ENCODE assay signal across 8 mouse cellular contexts in genomic region chr16:56027854-56028629, GRCm38 (mm10). TPM values are rescaled to one million over a fixed set of nuclear protein-coding genes. Genes with fewer than 3 reads are reported as not detected.
A peak's percentile ranks its signal among the peaks of the same experiment; 100 is the strongest.
DNase-seq lines count a peak whose midpoint lies in the region; ATAC-seq and TF ChIP-seq lines count a peak whose summit lies in the region.

No protein-coding gene starts in this region.

- H3K9ac ChIP-seq in lung, embryonic 14.5 days, result peak overlapping the region; percentile 95
- H3K9ac ChIP-seq in limb, embryonic 11.5 days (ENCODE audit: low read length), result peak overlapping the region; percentile 94
- H3K9ac ChIP-seq in neural tube, embryonic 15.5 days (replicated peaks), result peak overlapping the region; percentile 94

- H3K4me2 ChIP-seq in lung, embryonic 14.5 days, result peak overlapping the region; percentile 82
- peak overlapping the region; percentile 54 for H3K4me2 ChIP-seq in limb, embryonic 11.5 days (ENCODE audit: low read depth, severe bottlenecking)
- H3K4me2 ChIP-seq in neural tube, embryonic 15.5 days, result peak overlapping the region; percentile 75

- no peak overlapping the region for H3K27ac ChIP-seq in lung, embryonic 14.5 days (ENCODE audit: low read depth)
- peak overlapping the region; percentile 98 for H3K27ac ChIP-seq in forebrain, embryonic 10.5 days
- H3K27ac ChIP-seq in limb, embryonic 11.5 days (replicated peaks; ENCODE audit: low read depth, low read length), result no peak overlapping the region
- H3K27ac ChIP-seq in neural tube, embryonic 15.5 days (replicated peaks), result no peak overlapping the region

- peak overlapping the region; percentile 96 for H3K4me3 ChIP-seq in lung, embryonic 14.5 days (ENCODE audit: low read depth, low read length)
- H3K4me3 ChIP-seq in forebrain, embryonic 10.5 days, result peak overlapping the region; percentile 90
- peak overlapping the region; percentile 98 for H3K4me3 ChIP-seq in limb, embryonic 11.5 days (ENCODE audit: low read depth, low read length)
- peak overlapping the region; percentile 89 for H3K4me3 ChIP-seq in neural tube, embryonic 15.5 days (replicated peaks)

- DNase-seq in lung, embryonic 14.5 days, result no peak
- no peak for DNase-seq in lung, postnatal 10 days
- no peak for DNase-seq in forebrain, embryonic 10.5 days (ENCODE audit: extremely low spot score, low spot score)
- no peak for DNase-seq in limb, embryonic 11.5 days (ENCODE audit: low spot score)
- no peak for DNase-seq in thymus, postnatal 4 days
- no peak for DNase-seq in left cerebral cortex, postnatal 10 days (ENCODE audit: extremely low spot score in 1 of 2, low spot score in 2 of 2)

- peaks cover 7% of the 10 kb centered on the region for H3K4me1 ChIP-seq in lung, embryonic 14.5 days (ENCODE audit: insufficient read depth)
- H3K4me1 ChIP-seq in forebrain, embryonic 10.5 days, result peaks cover 24% of the 10 kb centered on the region
- H3K4me1 ChIP-seq in limb, embryonic 11.5 days (ENCODE audit: control insufficient read depth, insufficient read depth, low read length), result peaks cover 7% of the 10 kb centered on the region
- peaks cover 27% of the 10 kb centered on the region for H3K4me1 ChIP-seq in neural tube, embryonic 15.5 days

- H3K36me3 ChIP-seq in lung, embryonic 14.5 days (ENCODE audit: insufficient read depth), result peaks cover 32% of the 10 kb centered on the region
- peaks cover 51% of the 10 kb centered on the region for H3K36me3 ChIP-seq in forebrain, embryonic 10.5 days (replicated peaks)
- H3K36me3 ChIP-seq in limb, embryonic 11.5 days (ENCODE audit: control insufficient read depth, insufficient read depth, low read length), result peaks cover 5% of the 10 kb centered on the region; the same call in 1 of the 2 replicates
- H3K36me3 ChIP-seq in neural tube, embryonic 15.5 days, result peaks cover 18% of the 10 kb centered on the region

- no peak for TF ChIP-seq CTCF in lung, embryonic 14.5 days (IDR thresholded peaks at IDR 0.05; ENCODE audit: low read depth)

- 38% methylated on average over 12 of the region's 12 CpGs for WGBS in lung, embryonic 14.5 days
- 53% methylated on average over 12 of the region's 12 CpGs for WGBS in forebrain, embryonic 10.5 days
- WGBS in limb, embryonic 11.5 days, result 56% methylated on average over 12 of the region's 12 CpGs
- 46% methylated on average over 12 of the region's 12 CpGs for WGBS in neural tube, embryonic 15.5 days

- no peaks in the 10 kb centered on the region for H3K27me3 ChIP-seq in lung, embryonic 14.5 days (ENCODE audit: insufficient read depth, low read length)
- H3K27me3 ChIP-seq in forebrain, embryonic 10.5 days (ENCODE audit: poor library complexity, severe bottlenecking), result no peaks in the 10 kb centered on the region
- H3K27me3 ChIP-seq in limb, embryonic 11.5 days (ENCODE audit: control insufficient read depth, insufficient read depth, low read length), result no peaks in the 10 kb centered on the region
- no peaks in the 10 kb centered on the region for H3K27me3 ChIP-seq in neural tube, embryonic 15.5 days (replicated peaks)

- intact Hi-C loops in left cerebral cortex, postnatal 10 days (cut with DNase I), result loop anchor here (10.0 kb wide), 1 partner anchor 53 kb away; the partner anchor contains the start of gene Zbtb11

- H3K9me3 ChIP-seq in lung, embryonic 14.5 days (ENCODE audit: low read depth, low read length), result no peaks in the 10 kb centered on the region
- H3K9me3 ChIP-seq in forebrain, embryonic 10.5 days, result no peaks in the 10 kb centered on the region
- no peaks in the 10 kb centered on the region for H3K9me3 ChIP-seq in limb, embryonic 11.5 days (ENCODE audit: control insufficient read depth, low read length)
- no peaks in the 10 kb centered on the region for H3K9me3 ChIP-seq in neural tube, embryonic 15.5 days (replicated peaks)

- no peak for ATAC-seq in lung, embryonic 14.5 days (ENCODE audit: insufficient read depth)
- no peak for ATAC-seq in limb, embryonic 11.5 days (ENCODE audit: insufficient number of reproducible peaks, low FRiP score, low TSS enrichment, low read depth)
- no peak for ATAC-seq in neural tube, embryonic 15.5 days (ENCODE audit: low FRiP score)
- no peak for ATAC-seq in monocyte, adult 5-6 weeks (replicated peaks; ENCODE audit: insufficient number of reproducible peaks, low FRiP score, low TSS enrichment, poor library complexity, severe bottlenecking)

RNA-seq across cellular contexts. Expression of gene Pcnp, which starts 1.5 kb away (rescaled TPM):
- polyA plus RNA-seq in lung, embryonic 14.5 days (2014; fragmentation: Nextera tagmentation; extraction: Ambion mirVana), result 231 and 252 TPM in 2 replicates
- polyA plus RNA-seq in forebrain, embryonic 10.5 days (2016; fragmentation: Nextera tagmentation; extraction: Ambion mirVana), result 330 and 358 TPM in 2 replicates
- 308 and 314 TPM in 2 replicates for polyA plus RNA-seq in limb, embryonic 11.5 days (2014; fragmentation: Nextera tagmentation; extraction: Ambion mirVana)
- 193 and 199 TPM in 2 replicates for polyA plus RNA-seq in neural tube, embryonic 15.5 days (2015; fragmentation: Nextera tagmentation; extraction: Ambion mirVana)
- total RNA-seq in monocyte, adult 5-6 weeks (2017), result 107 to 153 TPM (median 130 TPM) in 3 replicates
- total RNA-seq in left cerebral cortex, postnatal 10 days (2021), result 100 to 1,000 TPM; 140 to 144 TPM

RNA-seq across cellular contexts. Expression of gene Trmt10c, which starts 9.6 kb away (rescaled TPM):
- polyA plus RNA-seq in lung, embryonic 14.5 days (2014; fragmentation: Nextera tagmentation; extraction: Ambion mirVana), result 27.5 and 30.2 TPM in 2 replicates
- 33.9 and 35.6 TPM in 2 replicates for polyA plus RNA-seq in forebrain, embryonic 10.5 days (2016; fragmentation: Nextera tagmentation; extraction: Ambion mirVana)
- polyA plus RNA-seq in limb, embryonic 11.5 days (2014; fragmentation: Nextera tagmentation; extraction: Ambion mirVana), result 35.3 and 35.7 TPM in 2 replicates
- polyA plus RNA-seq in neural tube, embryonic 15.5 days (2015; fragmentation: Nextera tagmentation; extraction: Ambion mirVana), result 18.9 and 20.9 TPM in 2 replicates
- 26.5 to 36.3 TPM (median 32.0 TPM) in 3 replicates for total RNA-seq in monocyte, adult 5-6 weeks (2017)
- total RNA-seq in left cerebral cortex, postnatal 10 days (2021), result 1 to 10 TPM; 8.4 TPM

RNA-seq across cellular contexts. Expression of gene Senp7, which starts 20.1 kb away (rescaled TPM):
- 29.6 and 30.3 TPM in 2 replicates for polyA plus RNA-seq in lung, embryonic 14.5 days (2014; fragmentation: Nextera tagmentation; extraction: Ambion mirVana)
- polyA plus RNA-seq in forebrain, embryonic 10.5 days (2016; fragmentation: Nextera tagmentation; extraction: Ambion mirVana), result 28.7 and 29.2 TPM in 2 replicates
- 31.1 and 33.1 TPM in 2 replicates for polyA plus RNA-seq in limb, embryonic 11.5 days (2014; fragmentation: Nextera tagmentation; extraction: Ambion mirVana)
- polyA plus RNA-seq in neural tube, embryonic 15.5 days (2015; fragmentation: Nextera tagmentation; extraction: Ambion mirVana), result 41.8 and 46.9 TPM in 2 replicates
- 26.3 to 54.9 TPM (median 30.8 TPM) in 3 replicates for total RNA-seq in monocyte, adult 5-6 weeks (2017)
- 10 to 100 TPM; 42.7 to 46.2 TPM for total RNA-seq in left cerebral cortex, postnatal 10 days (2021)

RNA-seq across cellular contexts. Expression of gene Zbtb11, which starts 54.4 kb away (rescaled TPM):
- 21.0 and 22.1 TPM in 2 replicates for polyA plus RNA-seq in lung, embryonic 14.5 days (2014; fragmentation: Nextera tagmentation; extraction: Ambion mirVana)
- polyA plus RNA-seq in forebrain, embryonic 10.5 days (2016; fragmentation: Nextera tagmentation; extraction: Ambion mirVana), result 16.5 and 18.2 TPM in 2 replicates
- 18.0 and 19.6 TPM in 2 replicates for polyA plus RNA-seq in limb, embryonic 11.5 days (2014; fragmentation: Nextera tagmentation; extraction: Ambion mirVana)
- polyA plus RNA-seq in neural tube, embryonic 15.5 days (2015; fragmentation: Nextera tagmentation; extraction: Ambion mirVana), result 22.5 and 23.7 TPM in 2 replicates
- 40.7 to 58.5 TPM (median 42.8 TPM) in 3 replicates for total RNA-seq in monocyte, adult 5-6 weeks (2017)
- 10 to 100 TPM; 30.5 to 31.6 TPM for total RNA-seq in left cerebral cortex, postnatal 10 days (2021)
